20 mouse cellular contexts compared by ENCODE assay signal in genomic region chr11:66369764-66370163, GRCm38 (mm10).
"Had no signal": no experiment of that assay in that cellular context is flagged by ENCODE, and none has a peak within 500 bp of the region (broad histone marks: within the 10 kb centered on the region; RNA-seq: fewer than 3 reads in every experiment).

No protein-coding gene starts in this region.

- H3K4me3 ChIP-seq: limb, embryonic 10.5 days; limb, embryonic 13.5 days; liver, embryonic 12.5 days; liver, embryonic 15.5 days; megakaryocyte, embryonic 14.5 days; midbrain, embryonic 10.5 days; midbrain, embryonic 13.5 days; myocyte; neural tube, embryonic 13.5 days had no signal

- H3K27ac ChIP-seq: limb, embryonic 10.5 days; limb, embryonic 13.5 days; liver, embryonic 12.5 days; liver, embryonic 15.5 days; macrophage; midbrain, embryonic 10.5 days; midbrain, embryonic 13.5 days; neural tube, embryonic 13.5 days had no signal

- ATAC-seq: liver, embryonic 12.5 days; midbrain, embryonic 13.5 days; midbrain, embryonic 16.5 days had no signal

- DNase-seq: kidney, postnatal 14 days; kidney, postnatal 4 days; liver; lung, adult 18-20 months; lung, postnatal 14 days; retina, postnatal 1 day; right cerebral cortex, postnatal 25 days; thymus, adult 18-20 months; thymus, postnatal 36 days had no signal
